Mouse (Mus musculus): ENCODE results near the gene Anks1. TPM values are rescaled to one million over a fixed set of nuclear protein-coding genes. Genes with fewer than 3 reads are reported as not detected.

The Anks1 gene
- polyA plus RNA-seq, 1 experiment from 2014 or later, result 67.3 TPM

Other genes starting within 250 kb of the Anks1 start
- gene Spdef, start 180.4 kb upstream of the Anks1 start, polyA plus RNA-seq (2015; fragmentation: Nextera tagmentation; extraction: Ambion mirVana), result 0.90 and 1.3 TPM in 2 replicates
- gene D17Wsu92e, start 88.7 kb upstream of the Anks1 start, polyA plus RNA-seq (2015; fragmentation: Nextera tagmentation; extraction: Ambion mirVana), result 9.6 and 9.7 TPM in 2 replicates
- 304 and 309 TPM in 2 replicates for gene Snrpc, start 71.2 kb upstream of the Anks1 start, polyA plus RNA-seq (2015; fragmentation: Nextera tagmentation; extraction: Ambion mirVana)
- gene Uhrf1bp1, start 52.9 kb upstream of the Anks1 start, polyA plus RNA-seq (2015; fragmentation: Nextera tagmentation; extraction: Ambion mirVana), result 6.6 and 7.3 TPM in 2 replicates
- gene Taf11, start 538 bp downstream of the Anks1 start, polyA plus RNA-seq (2015; fragmentation: Nextera tagmentation; extraction: Ambion mirVana), result 86.0 and 87.8 TPM in 2 replicates
- 1.6 and 2.0 TPM in 2 replicates for gene Tcp11, start 171.3 kb downstream of the Anks1 start, polyA plus RNA-seq (2015; fragmentation: Nextera tagmentation; extraction: Ambion mirVana)
- gene Scube3, start 232.8 kb downstream of the Anks1 start, polyA plus RNA-seq (2015; fragmentation: Nextera tagmentation; extraction: Ambion mirVana), result 5.6 and 6.1 TPM in 2 replicates